Mouse (Mus musculus): ENCODE measurements around the gene Myo1b.

Myo1b gene

GRCm38 (mm10) chr1:51778241-51778640, 137.6 kb downstream of the Myo1b start:
- DNase-seq = no peak

- no peak for DNase-seq
Observed at GRCm38 (mm10) chr1:51770504-51770871, 145.4 kb downstream of the Myo1b start.

GRCm38 (mm10) chr1:51769815-51770503, 145.9 kb downstream of the Myo1b start:
- no peak for DNase-seq

- no peak for DNase-seq
Observed at GRCm38 (mm10) chr1:51766271-51766670, 149.6 kb downstream of the Myo1b start.

GRCm38 (mm10) chr1:51765156-51765555, 150.7 kb downstream of the Myo1b start:
- DNase-seq = peak in 1 of 2 experiments; percentile 46

- DNase-seq = no peak
Observed at GRCm38 (mm10) chr1:51759657-51760056, 156.2 kb downstream of the Myo1b start.

GRCm38 (mm10) chr1:51758326-51759109, 157.4 kb downstream of the Myo1b start:
- DNase-seq = no peak

- no peak for DNase-seq
Observed at GRCm38 (mm10) chr1:51753621-51754020, 162.2 kb downstream of the Myo1b start.

- DNase-seq = no peak
Observed at GRCm38 (mm10) chr1:51751006-51751405, 164.9 kb downstream of the Myo1b start.

- no peak for DNase-seq
Observed at GRCm38 (mm10) chr1:51748306-51748705, 167.6 kb downstream of the Myo1b start.

- DNase-seq = no peak
Observed at GRCm38 (mm10) chr1:51747494-51747893, 168.4 kb downstream of the Myo1b start.

GRCm38 (mm10) chr1:51746711-51747240, 169.1 kb downstream of the Myo1b start:
- no peak for DNase-seq

- no peak for DNase-seq
Observed at GRCm38 (mm10) chr1:51743756-51744425, 172.0 kb downstream of the Myo1b start.

GRCm38 (mm10) chr1:51742586-51742985, 173.3 kb downstream of the Myo1b start:
- DNase-seq = no peak

GRCm38 (mm10) chr1:51740626-51741231, 175.1 kb downstream of the Myo1b start:
- DNase-seq = no peak

- DNase-seq = no peak
Observed at GRCm38 (mm10) chr1:51739252-51739852, 176.5 kb downstream of the Myo1b start.

- DNase-seq = no peak
Observed at GRCm38 (mm10) chr1:51736822-51737221, 179.0 kb downstream of the Myo1b start.

GRCm38 (mm10) chr1:51734721-51735120, 181.2 kb downstream of the Myo1b start:
- no peak for DNase-seq

GRCm38 (mm10) chr1:51729407-51729806, 186.5 kb downstream of the Myo1b start:
- no peak for DNase-seq

- DNase-seq = no peak
Observed at GRCm38 (mm10) chr1:51728816-51729215, 187.1 kb downstream of the Myo1b start.

- peak; percentile 17 to 55 for DNase-seq
Observed at GRCm38 (mm10) chr1:51719897-51720673, 195.8 kb downstream of the Myo1b start.

- DNase-seq = no peak
Observed at GRCm38 (mm10) chr1:51710831-51711230, 205.0 kb downstream of the Myo1b start.

Measured in cerebellum, postnatal 25 days (tissue).